Mouse (Mus musculus): ENCODE results near the gene Ptgis.

DNA sequence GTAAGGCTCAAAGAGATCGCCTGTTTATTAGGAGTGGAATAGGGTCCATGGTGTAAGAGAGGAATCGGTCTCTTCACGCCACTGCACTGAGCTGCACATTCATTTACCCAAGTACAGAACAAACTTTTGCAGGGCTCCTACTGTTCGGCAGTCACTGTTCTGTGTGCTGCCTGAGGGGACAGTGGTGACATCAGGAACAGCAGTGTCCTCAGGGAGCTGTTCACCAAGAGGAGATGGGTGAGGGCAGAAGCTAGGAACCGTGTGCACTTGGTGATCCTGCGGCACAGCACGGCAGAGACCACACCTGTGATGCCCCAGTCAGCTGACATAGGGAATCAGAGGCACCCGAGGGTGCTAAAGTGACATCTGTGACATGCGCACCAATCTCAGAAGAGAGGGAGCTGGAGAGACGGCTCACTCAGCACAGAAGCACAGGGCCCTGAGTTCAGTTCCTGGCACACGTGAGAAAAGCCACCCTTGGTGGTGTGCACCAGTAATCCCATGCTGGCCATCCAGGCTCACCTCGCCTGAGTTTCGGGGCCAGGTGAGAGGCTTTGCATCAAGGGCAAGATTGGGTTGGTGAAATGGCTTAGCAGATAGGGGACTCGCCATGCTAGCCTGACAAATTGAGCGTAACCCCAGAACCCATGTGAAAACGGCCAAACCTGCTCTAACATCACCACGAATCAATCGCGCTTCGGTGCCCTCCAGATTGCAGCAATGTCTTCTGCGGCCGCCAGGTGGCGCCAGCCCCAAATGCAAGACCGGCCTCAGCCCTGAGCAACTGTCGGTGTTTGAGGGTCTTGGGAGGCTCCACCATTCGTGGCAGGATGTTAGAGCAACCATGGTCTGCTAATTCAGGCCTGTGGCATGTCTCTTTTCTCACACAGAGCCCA, 39.9 kb upstream of the Ptgis start:
- TF ChIP-seq EP300 (IDR thresholded peaks at IDR 0.05; ENCODE audit: low read depth) = no peak
- peak; percentile 100 for TF ChIP-seq CTCF (IDR thresholded peaks at IDR 0.05; ENCODE audit: low read depth)
